Mouse (Mus musculus): ENCODE results near the gene Lypd3. TPM values are rescaled to one million over a fixed set of nuclear protein-coding genes. Genes with fewer than 3 reads are reported as not detected.
"Not testable (repeated sequence)": the region's sequence is repeated elsewhere in the genome, so short reads cannot be mapped to it uniquely, and the experiment has no call there.

Gene Lypd3
- total RNA-seq, 2 experiments from 2014 or later = not detected

DNA sequence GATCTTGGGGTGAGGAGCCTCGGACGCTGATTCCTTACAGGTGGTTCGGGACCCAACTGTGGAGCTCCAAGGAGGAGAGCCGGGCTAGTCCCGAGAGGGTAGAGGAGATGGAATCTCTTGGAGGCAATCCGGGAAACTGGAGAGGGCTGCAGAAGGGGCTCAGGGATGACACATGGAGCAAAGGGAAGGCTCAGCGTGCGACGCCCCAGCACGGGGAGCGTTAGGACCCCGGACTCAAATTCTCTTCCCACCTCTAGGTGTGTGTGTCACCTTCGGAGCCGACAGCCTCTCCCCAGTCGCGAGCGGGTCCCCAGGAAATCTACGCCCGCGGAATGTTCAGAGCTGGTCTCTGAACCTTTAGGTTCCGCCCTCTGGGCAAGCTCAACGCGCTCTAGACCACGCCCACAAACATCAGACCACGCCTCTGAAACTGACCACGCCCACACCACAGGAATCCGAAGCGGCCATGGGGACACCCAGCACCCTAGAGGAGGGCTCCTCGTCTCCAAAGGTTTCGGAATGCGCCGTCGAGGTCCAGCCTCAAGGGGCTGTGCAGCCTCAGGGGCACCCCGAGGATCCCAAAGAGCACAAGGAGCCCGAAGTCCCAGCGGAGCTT lies 25.4 kb upstream of the Lypd3 start:
- peak; percentile 90 for ATAC-seq (replicated peaks; ENCODE audit: low FRiP score, low TSS enrichment, poor library complexity, severe bottlenecking)

DNA sequence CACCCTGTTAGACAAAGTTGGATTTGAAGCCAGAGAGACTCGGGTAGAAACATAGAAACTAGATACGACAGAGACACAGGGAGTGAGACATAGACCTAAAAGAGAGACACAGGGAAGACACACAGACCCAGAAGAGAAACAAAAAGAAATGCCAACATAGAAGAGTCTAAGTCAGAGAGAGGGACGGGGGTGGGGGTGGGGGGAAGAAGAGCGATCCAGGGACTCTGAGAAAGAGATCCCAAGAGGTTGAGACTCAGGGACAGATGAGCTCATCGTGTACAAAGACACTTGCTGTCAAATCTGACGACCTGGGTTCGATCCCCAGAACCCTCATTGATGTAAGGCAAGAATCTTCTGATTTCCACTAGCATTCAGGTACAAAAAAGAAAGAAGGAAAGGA lies 24.6 kb upstream of the Lypd3 start:
- ATAC-seq (replicated peaks; ENCODE audit: low FRiP score, low TSS enrichment, poor library complexity, severe bottlenecking) = no peak

DNA sequence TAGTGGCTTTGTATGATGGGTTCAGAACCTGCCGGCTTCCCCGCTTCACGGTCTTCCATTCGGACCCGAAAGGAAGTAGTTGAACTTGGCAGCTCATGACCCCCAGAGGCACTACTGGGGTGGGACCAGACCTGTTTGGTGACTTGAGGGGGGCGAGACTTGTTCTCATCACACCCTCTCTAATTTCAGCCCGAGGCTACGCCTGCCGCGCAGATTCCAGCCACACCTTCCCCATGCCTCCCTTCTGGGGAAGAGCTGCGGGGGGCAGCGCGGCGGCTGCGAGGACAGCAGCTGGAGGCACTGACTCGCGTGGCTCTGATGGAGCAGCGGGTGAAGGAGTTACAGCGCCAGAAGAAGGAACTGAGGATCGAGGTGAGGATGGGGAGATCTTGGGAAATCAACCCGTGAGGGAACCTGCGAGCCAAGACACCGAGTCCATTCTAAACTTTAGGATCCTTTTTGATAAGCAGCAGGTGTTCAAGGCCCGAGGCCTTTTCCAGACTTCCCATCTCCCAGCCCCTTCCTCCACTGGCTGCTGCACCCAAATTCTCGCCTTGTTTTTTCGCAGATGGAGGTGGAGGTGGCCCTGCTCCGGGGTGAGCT lies 23.9 kb upstream of the Lypd3 start:
- no peak for ATAC-seq (replicated peaks; ENCODE audit: low FRiP score, low TSS enrichment, poor library complexity, severe bottlenecking)

DNA sequence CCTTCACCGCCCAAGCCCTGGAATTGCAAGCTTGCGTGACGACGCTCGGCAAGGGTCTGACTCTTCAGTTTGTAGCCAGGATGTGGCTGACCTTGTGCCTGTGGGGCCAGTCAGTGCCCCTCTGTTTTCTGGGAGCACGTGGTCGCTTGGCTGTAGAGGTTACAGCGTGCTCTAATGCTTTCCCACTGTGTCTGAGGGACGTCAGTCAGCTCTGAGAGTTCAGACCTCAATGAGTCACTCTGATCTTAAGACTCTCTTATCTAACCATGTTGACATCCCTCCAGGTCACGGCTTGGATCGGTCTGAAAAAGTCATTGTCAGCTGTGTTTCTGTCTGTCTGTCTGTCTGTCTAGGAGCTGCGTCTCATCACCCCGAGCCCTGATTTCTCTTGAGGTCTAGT lies 21.5 kb upstream of the Lypd3 start:
- ATAC-seq (replicated peaks; ENCODE audit: low FRiP score, low TSS enrichment, poor library complexity, severe bottlenecking) = no peak

DNA sequence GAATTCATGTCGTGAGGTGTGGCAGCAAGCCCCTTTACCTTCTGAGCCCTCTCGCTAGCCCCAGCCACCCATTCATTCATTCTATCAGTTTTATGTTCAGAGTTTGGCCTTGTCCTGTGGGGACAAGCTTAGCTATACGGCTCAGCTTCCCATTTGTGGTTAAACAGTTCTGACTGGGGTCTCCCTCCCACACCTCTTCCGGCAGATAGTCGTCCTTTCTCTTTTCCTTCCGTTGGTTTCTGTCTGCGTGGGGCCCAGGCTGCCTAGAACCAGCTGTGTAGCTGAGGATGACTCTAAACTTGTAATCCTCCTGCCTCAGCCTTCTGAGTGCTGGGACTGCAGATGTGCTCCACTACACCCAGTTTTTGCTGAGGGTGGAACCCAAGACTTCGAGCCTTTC lies 18.6 kb upstream of the Lypd3 start:
- ATAC-seq (replicated peaks; ENCODE audit: low FRiP score, low TSS enrichment, poor library complexity, severe bottlenecking) = peak; percentile 26; the same call in 1 of the 2 replicates

DNA sequence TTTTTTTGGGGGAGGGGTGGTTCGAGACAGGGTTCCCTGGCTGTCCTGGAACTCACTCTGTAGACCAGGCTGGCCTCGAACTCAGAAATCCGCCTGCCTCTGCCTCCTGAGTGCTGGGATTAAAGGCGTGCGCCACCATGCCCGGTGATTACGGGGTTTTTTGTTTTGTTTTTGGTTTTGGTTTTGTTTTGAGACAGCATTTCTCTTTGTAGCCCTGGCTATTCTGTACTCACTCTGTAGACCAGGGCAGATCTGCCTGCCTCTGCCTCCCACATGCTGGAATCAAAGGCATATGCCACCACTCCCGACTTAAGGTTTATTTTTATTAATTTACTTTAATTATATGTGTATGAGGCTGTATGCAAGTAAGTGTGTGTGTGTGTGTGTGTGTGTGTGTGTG lies 18.0 kb upstream of the Lypd3 start:
- ATAC-seq (replicated peaks; ENCODE audit: low FRiP score, low TSS enrichment, poor library complexity, severe bottlenecking) = not testable (repeated sequence)

DNA sequence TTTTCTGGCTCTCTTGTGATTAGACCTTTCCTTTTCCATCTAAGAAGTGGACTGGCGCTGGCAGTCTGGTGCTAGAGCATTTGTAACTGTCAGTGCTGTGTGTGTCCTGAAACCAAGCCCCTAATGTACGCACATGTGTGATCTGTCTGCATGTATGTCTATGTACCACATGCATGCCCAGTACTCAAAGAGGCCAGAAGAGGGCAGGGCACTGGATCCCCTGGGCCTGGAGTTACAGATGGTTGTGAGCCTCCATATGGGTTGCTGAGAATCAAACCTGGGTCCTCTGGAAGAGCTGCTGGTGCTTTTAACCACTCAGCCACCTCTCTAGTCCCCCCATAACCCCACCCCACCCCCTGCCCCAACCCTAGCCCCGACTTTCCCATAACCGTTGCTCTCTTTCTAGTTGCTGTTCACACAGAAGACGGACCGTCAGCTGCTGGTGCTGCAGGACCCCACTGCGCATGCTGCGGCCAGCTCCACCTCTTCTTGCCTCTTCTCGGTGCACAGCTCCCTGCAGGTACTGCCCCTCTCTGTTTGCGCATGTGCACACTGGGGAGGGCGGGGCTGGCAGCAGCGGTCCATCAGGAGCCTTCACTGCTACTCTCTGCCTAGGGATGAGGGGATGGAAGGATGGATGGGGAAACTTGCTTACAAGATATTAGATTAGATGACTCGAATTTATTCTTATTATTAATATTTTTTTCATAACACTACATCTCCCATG lies 16.5 kb upstream of the Lypd3 start:
- ATAC-seq (replicated peaks; ENCODE audit: low FRiP score, low TSS enrichment, poor library complexity, severe bottlenecking) = no peak

DNA sequence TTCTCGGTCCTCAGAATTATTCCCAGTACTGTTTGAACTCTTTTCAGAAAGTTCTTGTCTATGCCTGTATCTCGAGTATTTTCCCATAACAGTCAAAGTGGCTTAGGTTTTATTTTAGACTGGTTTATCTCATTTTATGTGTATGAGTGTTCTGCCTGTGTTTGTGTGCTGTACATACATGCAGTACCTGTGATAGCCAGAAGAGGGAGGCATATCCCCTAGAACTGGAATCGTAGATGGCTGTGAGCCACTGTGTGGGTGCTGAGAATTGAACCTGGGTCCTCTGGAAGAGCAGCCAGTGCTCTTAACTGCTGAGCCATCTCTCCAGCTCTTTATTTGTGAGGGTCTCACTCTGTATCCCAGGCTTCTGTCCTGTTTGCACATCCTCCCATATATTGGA lies 15.2 kb upstream of the Lypd3 start:
- no peak for ATAC-seq (replicated peaks; ENCODE audit: low FRiP score, low TSS enrichment, poor library complexity, severe bottlenecking)

DNA sequence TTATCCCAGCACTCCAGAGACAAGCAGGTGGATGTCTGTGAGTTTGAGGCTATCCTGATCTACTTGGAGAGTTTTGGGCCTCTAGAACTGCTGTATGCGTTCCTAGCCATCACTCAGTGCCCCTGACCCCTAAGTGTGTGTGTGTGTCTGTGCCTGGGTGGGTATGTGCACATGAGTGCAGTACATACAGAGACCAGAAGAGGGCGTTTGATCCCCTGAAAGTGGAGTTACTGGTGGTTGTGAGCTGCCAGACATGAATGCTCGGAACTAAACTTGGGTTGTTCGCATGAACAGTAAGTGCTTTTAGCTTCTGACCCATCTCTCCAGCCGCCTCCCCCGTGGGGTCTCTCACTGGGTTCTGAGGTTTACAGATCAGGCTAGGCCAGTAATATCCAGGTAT lies 13.4 kb upstream of the Lypd3 start:
- ATAC-seq (replicated peaks; ENCODE audit: low FRiP score, low TSS enrichment, poor library complexity, severe bottlenecking) = no peak

DNA sequence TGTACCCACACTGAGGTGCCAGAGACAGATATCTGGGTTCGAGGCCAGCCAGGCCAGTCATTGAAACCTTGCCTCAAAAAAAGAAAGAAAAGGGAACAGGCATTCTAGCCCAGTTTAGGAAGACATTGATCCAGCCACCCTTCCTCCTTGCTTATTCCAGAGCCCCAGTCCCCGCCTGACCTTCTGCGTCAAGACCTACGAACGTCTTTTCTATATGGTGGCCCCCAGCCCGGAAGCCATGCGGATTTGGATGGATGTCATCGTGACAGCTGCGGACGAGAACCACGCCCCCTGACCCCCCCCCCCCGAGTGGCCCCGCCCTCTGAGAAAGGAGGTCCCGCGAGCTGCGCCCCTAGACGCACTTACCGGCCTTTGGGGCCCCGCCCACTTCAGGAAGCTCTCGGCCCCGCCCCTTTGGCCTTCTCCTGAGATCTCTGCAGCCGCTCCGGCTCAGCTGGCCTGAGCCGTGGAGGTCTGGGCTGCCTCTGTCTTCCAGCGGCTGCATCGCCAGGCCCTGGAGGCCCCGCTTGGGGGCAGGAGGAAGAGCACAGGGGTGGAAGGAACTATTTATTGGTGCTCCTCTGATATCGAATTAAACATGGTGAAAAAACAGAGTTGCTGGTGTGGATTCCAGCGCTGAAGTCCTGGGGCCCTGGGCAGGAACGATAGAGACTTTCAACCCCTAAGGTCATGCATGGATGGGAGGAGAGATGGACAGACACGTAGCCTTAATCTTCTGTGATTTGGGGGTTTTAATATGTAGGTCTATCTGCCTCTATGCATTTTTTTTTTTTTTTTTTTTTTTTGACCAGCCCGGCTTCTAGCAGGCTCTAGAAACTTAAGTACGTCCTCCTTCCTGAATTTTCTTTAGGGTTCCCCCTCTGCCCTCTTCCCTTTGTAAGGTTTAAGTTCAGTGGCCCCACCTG lies 7.4 kb upstream of the Lypd3 start:
- ATAC-seq (replicated peaks; ENCODE audit: low FRiP score, low TSS enrichment, poor library complexity, severe bottlenecking) = peak; percentile 98

DNA sequence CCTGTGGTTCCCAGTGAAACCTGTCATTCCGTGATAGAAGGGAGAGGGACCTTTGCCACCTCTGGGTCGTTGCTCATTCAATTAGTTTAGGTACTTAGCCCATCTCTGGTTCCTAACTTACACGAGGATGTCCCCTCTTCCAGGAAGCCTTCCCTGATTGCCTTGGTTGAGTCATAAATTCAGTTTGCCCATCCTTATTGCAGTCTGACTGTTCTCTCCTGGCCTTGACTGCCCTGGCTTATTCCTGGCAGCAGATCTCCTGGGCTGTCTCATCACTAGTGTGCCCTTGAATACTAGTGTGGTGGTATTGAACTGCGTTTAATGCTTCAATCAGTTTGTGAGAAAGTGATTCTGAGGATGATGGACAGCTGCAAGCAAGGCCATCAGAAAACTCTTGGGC lies 6.7 kb upstream of the Lypd3 start:
- ATAC-seq (replicated peaks; ENCODE audit: low FRiP score, low TSS enrichment, poor library complexity, severe bottlenecking) = no peak

DNA sequence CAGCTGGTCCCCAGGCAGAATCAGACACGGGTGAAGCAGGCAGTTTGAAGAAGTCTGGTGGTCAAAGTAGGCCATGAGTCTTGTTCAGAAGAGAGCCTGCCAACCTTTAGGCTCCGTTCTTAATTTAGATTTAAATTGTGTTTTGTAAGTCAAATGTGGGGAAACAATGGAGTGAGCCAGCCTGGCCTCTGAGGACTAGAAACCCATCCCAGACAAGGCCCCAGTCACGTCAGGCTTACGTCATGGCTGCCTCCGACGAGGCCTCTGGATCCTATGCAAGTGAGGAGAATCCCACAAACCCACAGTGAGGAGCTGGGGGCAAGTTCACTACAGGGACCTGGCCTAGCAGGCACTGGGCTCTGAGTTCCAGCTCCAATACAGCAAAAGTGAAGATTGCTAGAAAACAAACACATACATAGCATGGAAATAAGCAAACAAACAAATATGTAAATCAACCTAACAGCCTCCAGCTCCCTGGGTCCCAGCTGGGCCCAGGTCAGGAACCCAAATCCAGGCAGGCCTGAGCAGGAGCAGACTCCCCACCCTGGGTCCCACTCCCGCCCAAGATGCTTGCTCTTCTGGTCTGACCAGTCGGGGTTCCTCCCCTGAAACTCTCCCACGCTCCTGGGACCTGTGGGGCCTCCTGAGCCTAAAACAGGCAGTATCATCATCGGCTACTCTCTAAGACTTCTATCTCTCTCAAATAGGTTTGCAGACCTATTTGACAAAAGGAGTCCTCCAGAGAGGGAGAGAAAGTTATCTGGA lies 6.1 kb upstream of the Lypd3 start:
- no peak for ATAC-seq (replicated peaks; ENCODE audit: low FRiP score, low TSS enrichment, poor library complexity, severe bottlenecking)

DNA sequence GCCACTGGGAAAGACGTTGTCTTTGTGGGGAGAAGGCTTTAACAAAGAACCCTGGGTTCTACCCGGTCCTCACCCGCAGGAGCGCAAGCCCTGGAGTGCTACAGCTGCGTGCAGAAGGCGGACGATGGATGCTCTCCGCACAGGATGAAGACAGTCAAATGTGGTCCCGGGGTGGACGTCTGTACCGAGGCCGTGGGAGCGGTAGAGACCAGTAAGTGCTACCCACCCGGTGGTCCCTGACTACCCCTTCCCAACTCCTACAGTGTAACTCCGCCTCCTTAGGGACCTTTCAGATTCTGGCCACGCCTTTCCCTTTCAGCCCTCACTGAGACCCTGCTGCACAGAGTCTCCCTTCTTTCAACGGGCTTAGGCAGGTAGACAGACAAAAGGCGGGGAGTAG lies 696 bp downstream of the Lypd3 start:
- ATAC-seq (replicated peaks; ENCODE audit: low FRiP score, low TSS enrichment, poor library complexity, severe bottlenecking) = no peak

DNA sequence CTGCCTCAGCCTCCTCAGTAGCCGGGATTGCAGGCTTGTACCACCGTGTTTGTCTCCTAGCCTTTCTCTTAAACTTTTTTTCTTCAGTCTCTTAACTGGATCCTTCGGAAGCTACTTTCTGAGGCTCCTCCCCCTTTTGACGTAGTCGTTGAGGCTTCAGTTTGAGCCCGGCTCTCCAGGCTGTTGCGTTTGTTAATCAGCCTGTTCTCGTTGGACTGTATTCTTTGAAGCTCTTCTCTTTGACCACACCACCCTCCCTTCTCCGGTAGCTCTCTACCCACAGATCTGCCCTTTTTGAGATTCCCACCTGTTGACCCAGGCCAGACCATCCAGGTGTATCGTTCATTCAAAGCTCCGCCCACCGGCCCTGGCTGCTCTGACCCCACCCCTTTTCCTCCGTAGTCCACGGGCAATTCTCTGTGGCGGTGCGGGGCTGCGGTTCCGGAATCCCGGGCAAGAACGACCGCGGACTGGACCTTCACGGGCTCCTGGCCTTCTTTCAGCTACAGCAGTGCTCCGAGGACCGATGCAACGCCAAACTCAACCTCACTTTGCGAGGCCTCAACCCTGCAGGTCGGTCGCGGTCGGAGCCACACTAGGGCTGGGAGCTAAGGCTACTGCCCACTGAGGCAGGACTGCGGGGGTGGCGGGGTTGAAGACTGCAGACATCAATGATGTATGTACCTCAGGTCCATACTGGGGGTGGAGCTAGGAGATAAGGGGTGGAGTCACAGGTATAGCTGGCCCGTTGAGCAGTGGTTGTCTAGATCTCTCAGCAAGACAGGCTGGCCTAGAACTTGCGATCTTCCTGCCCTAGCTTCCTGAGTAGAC lies 1.9 kb downstream of the Lypd3 start:
- ATAC-seq (replicated peaks; ENCODE audit: low FRiP score, low TSS enrichment, poor library complexity, severe bottlenecking) = peak; percentile 60

DNA sequence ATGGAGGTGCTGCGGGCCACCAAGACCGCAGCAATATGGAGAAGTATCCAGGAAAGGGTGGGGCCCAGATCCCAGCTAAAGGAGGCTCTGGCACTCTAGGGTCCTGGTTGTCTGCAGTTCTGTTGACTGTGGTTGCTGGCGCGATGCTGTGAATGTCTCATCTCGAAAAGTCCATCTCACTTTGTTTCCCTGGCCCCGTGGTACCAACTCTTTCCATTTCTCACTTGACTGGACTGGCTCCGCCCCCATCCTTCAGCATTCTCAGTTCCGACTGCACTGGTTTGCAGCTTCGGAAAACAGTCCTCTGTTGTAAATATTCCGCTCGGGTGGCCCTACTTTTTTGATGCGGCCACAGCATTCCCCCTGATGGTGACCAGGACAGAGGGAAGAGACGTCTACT lies 4.1 kb downstream of the Lypd3 start:
- ATAC-seq (replicated peaks; ENCODE audit: low FRiP score, low TSS enrichment, poor library complexity, severe bottlenecking) = no peak

DNA sequence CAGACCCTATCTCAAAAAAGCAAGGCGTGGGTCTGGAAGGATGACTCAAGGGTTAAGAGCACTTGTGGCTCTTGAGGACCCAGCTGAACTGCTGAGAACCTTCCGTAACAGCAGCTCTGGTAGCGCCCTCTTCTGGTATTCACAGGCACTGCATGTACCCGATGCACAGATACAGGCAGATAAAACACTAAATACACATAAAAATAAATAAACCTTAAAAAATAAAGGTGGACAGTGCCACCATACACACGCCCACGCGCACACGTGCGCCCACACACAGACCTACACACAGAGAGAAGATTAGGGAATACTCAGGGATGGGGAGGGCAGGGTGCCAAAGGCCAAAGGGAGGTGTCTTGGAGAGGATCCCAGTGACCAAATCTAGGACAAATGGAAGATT lies 6.1 kb downstream of the Lypd3 start:
- ATAC-seq (replicated peaks; ENCODE audit: low FRiP score, low TSS enrichment, poor library complexity, severe bottlenecking) = no peak; the same call in 1 of the 2 replicates

DNA sequence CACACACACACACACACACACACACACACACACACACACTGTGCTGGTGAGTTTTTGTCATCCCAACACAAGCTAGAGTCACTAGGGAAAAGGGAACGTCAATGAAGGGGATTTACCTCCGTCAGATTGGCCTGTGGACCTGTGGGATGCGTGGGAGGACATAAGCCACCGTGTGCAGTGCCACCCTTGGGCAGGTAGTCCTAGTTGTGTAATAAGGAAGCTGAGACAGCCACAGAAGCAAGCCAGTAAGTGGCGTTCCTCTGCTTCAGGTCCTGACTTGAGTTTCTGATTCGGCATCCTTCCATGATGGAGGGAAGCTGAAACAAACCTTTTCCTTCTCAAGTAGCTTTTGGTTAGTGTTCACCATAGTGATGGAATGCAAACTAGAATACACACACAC lies 8.1 kb downstream of the Lypd3 start:
- ATAC-seq (replicated peaks; ENCODE audit: low FRiP score, low TSS enrichment, poor library complexity, severe bottlenecking) = no peak

DNA sequence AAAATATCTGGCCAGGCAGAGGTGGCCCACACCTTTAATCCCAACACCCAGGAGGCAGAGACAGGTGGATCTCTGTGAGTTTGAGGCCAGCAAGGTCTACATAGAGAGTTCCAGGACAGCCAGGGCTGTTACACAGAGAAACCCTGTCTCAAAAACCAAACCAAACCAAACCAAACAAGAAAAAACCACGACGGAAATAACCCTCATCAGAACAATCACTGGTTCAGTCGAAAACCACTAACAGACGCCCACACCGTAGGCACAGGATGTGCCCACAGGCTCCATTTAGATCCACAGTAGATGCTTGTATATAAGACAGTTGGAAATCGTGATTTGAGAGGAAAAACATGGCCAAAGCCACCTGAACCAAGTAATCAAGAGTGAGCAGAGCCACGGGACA lies 8.6 kb downstream of the Lypd3 start:
- ATAC-seq (replicated peaks; ENCODE audit: low FRiP score, low TSS enrichment, poor library complexity, severe bottlenecking) = no peak

DNA sequence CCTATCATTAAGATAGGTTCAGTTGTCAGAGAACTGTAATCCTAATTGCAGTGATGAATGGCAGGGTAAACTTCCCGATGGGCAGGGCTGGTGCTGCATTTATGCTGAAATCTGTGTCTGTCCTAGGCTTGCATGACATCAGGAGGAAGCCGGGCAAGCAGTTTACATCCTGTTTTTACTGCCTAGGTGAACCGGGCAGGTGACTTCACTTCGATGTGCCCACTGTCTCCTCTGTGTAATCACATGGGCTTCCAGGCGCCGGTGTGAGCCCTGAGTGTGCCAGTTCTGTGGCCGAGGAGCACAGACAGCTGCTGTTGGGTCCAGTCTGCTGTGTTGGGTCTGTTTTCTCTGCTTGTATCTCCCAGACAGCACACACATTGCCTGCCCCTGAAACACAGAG lies 10.1 kb downstream of the Lypd3 start:
- ATAC-seq (replicated peaks; ENCODE audit: low FRiP score, low TSS enrichment, poor library complexity, severe bottlenecking) = no peak

Data from megakaryocyte-erythroid progenitor cell, adult 5-6 weeks (primary cell).